Mouse (Mus musculus): ENCODE measurements around the gene 1700037H04Rik. TPM values are rescaled to one million over a fixed set of nuclear protein-coding genes. Genes with fewer than 3 reads are reported as not detected.

Gene 1700037H04Rik
- polyA plus RNA-seq, 1 experiment from 2014 or later = 84.8 TPM

GRCm38 (mm10) chr2:131132111-131132888, 27.6 kb downstream of the 1700037H04Rik start:
- ATAC-seq (replicated peaks; ENCODE audit: low FRiP score, low read depth) (no peak), DNase-seq (ENCODE audit: low spot score) (no peak)
- Histone ChIP-seq H3K4me2 (ENCODE audit: low read length) (no peak overlapping the region), H3K4me3 (replicated peaks; ENCODE audit: low read depth, low read length) (no peak overlapping the region), H3K9me3 (replicated peaks; ENCODE audit: low read length) (no peaks in the 10 kb centered on the region), H3K36me3 (ENCODE audit: insufficient read depth, low read length) (no peaks in the 10 kb centered on the region), H3K27ac (no peak overlapping the region), H3K4me1 (replicated peaks; ENCODE audit: insufficient read depth, low read length) (peaks cover 13% of the 10 kb centered on the region), H3K9ac (ENCODE audit: low read depth, low read length) (no peak overlapping the region), H3K27me3 (ENCODE audit: insufficient read depth, low read length) (no peaks in the 10 kb centered on the region)
- TF ChIP-seq CTCF (IDR thresholded peaks at IDR 0.05; ENCODE audit: low read depth) = no peak
- 77% methylated on average over 10 of the region's 10 CpGs for WGBS

- H3K9me3 ChIP-seq (replicated peaks; ENCODE audit: low read length) = no peaks in the 10 kb centered on the region
- H3K4me3 ChIP-seq (replicated peaks; ENCODE audit: low read depth, low read length) = no peak overlapping the region
- H3K4me2 ChIP-seq (ENCODE audit: low read length) = no peak overlapping the region
- DNase-seq (ENCODE audit: low spot score) (no peak), ATAC-seq (replicated peaks; ENCODE audit: low FRiP score, low read depth) (no peak)
- H3K27ac ChIP-seq = no peak overlapping the region
- H3K4me1 ChIP-seq (replicated peaks; ENCODE audit: insufficient read depth, low read length) = peaks cover 17% of the 10 kb centered on the region
- 65% methylated on average over 2 of the region's 2 CpGs for WGBS
- no peak for TF ChIP-seq CTCF (IDR thresholded peaks at IDR 0.05; ENCODE audit: low read depth)
- H3K9ac ChIP-seq (ENCODE audit: low read depth, low read length) = no peak overlapping the region
- no peaks in the 10 kb centered on the region for H3K36me3 ChIP-seq (ENCODE audit: insufficient read depth, low read length)
- H3K27me3 ChIP-seq (ENCODE audit: insufficient read depth, low read length) = no peaks in the 10 kb centered on the region
Measured at GRCm38 (mm10) chr2:131130849-131131248, 29.0 kb downstream of the 1700037H04Rik start.

GRCm38 (mm10) chr2:131129836-131130235, 30.0 kb downstream of the 1700037H04Rik start:
- Histone ChIP-seq H3K4me1 (replicated peaks; ENCODE audit: insufficient read depth, low read length) (peaks cover 17% of the 10 kb centered on the region), H3K9me3 (replicated peaks; ENCODE audit: low read length) (no peaks in the 10 kb centered on the region), H3K4me2 (ENCODE audit: low read length) (no peak overlapping the region), H3K4me3 (replicated peaks; ENCODE audit: low read depth, low read length) (no peak overlapping the region), H3K36me3 (ENCODE audit: insufficient read depth, low read length) (no peaks in the 10 kb centered on the region), H3K27me3 (ENCODE audit: insufficient read depth, low read length) (no peaks in the 10 kb centered on the region), H3K9ac (ENCODE audit: low read depth, low read length) (no peak overlapping the region), H3K27ac (no peak overlapping the region)
- DNase-seq (ENCODE audit: low spot score) = no peak
- TF ChIP-seq CTCF (IDR thresholded peaks at IDR 0.05; ENCODE audit: low read depth) = no peak
- no peak for ATAC-seq (replicated peaks; ENCODE audit: low FRiP score, low read depth)
- 77% methylated on average over 5 of the region's 5 CpGs for WGBS

GRCm38 (mm10) chr2:131128636-131129157, 31.2 kb downstream of the 1700037H04Rik start:
- TF ChIP-seq CTCF (IDR thresholded peaks at IDR 0.05; ENCODE audit: low read depth) = no peak
- no peak overlapping the region for H3K9ac ChIP-seq (ENCODE audit: low read depth, low read length)
- no peaks in the 10 kb centered on the region for H3K36me3 ChIP-seq (ENCODE audit: insufficient read depth, low read length)
- no peak overlapping the region for H3K27ac ChIP-seq
- H3K4me3 ChIP-seq (replicated peaks; ENCODE audit: low read depth, low read length) = peak overlapping the region; percentile 57; the same call in 1 of the 2 replicates
- peaks cover 17% of the 10 kb centered on the region for H3K4me1 ChIP-seq (replicated peaks; ENCODE audit: insufficient read depth, low read length)
- WGBS = 69% methylated on average over 3 of the region's 3 CpGs
- ATAC-seq (replicated peaks; ENCODE audit: low FRiP score, low read depth) (no peak), DNase-seq (ENCODE audit: low spot score) (no peak)
- H3K9me3 ChIP-seq (replicated peaks; ENCODE audit: low read length) = no peaks in the 10 kb centered on the region
- H3K4me2 ChIP-seq (ENCODE audit: low read length) = peak overlapping the region; percentile 83
- no peaks in the 10 kb centered on the region for H3K27me3 ChIP-seq (ENCODE audit: insufficient read depth, low read length)

GRCm38 (mm10) chr2:131128211-131128610, 31.7 kb downstream of the 1700037H04Rik start:
- Histone ChIP-seq H3K9ac (ENCODE audit: low read depth, low read length) (peak overlapping the region; percentile 72), H3K4me2 (ENCODE audit: low read length) (peak overlapping the region; percentile 83), H3K27me3 (ENCODE audit: insufficient read depth, low read length) (no peaks in the 10 kb centered on the region), H3K9me3 (replicated peaks; ENCODE audit: low read length) (no peaks in the 10 kb centered on the region), H3K4me1 (replicated peaks; ENCODE audit: insufficient read depth, low read length) (peaks cover 17% of the 10 kb centered on the region), H3K4me3 (replicated peaks; ENCODE audit: low read depth, low read length) (peak overlapping the region; percentile 57), H3K36me3 (ENCODE audit: insufficient read depth, low read length) (no peaks in the 10 kb centered on the region), H3K27ac (no peak overlapping the region)
- ATAC-seq (replicated peaks; ENCODE audit: low FRiP score, low read depth) (no peak), DNase-seq (ENCODE audit: low spot score) (no peak)
- WGBS = 71% methylated on average over 5 of the region's 5 CpGs
- no peak for TF ChIP-seq CTCF (IDR thresholded peaks at IDR 0.05; ENCODE audit: low read depth)

- peak within 1 kb of the TSS; percentile 82 for H3K27ac ChIP-seq
- peaks cover 17% of the 10 kb centered on the region for H3K4me1 ChIP-seq (replicated peaks; ENCODE audit: insufficient read depth, low read length)
- H3K27me3 ChIP-seq (ENCODE audit: insufficient read depth, low read length) = no peaks in the 10 kb centered on the region
- ATAC-seq (replicated peaks; ENCODE audit: low FRiP score, low read depth) (peak; percentile 89), DNase-seq (ENCODE audit: low spot score) (peak; percentile 88)
- H3K9me3 ChIP-seq (replicated peaks; ENCODE audit: low read length) = no peaks in the 10 kb centered on the region
- H3K36me3 ChIP-seq (ENCODE audit: insufficient read depth, low read length) = no peaks in the 10 kb centered on the region
- peak within 1 kb of the TSS; percentile 83 for H3K4me2 ChIP-seq (ENCODE audit: low read length)
- H3K4me3 ChIP-seq (replicated peaks; ENCODE audit: low read depth, low read length) = peak within 1 kb of the TSS; percentile 57
- WGBS = 1% methylated on average over 27 of the region's 28 CpGs
- H3K9ac ChIP-seq (ENCODE audit: low read depth, low read length) = peak within 1 kb of the TSS; percentile 72
- TF ChIP-seq CTCF (IDR thresholded peaks at IDR 0.05; ENCODE audit: low read depth) = no peak
Measured at GRCm38 (mm10) chr2:131127161-131127730, 32.6 kb downstream of the 1700037H04Rik start, which contains the start of gene Hspa12b. Gene Hspa12b, plus strand, starts transcription at chr2:131127280.
